Mouse (Mus musculus): ENCODE measurements around the gene Enkd1.

The Enkd1 gene

GRCm38 (mm10) chr8:105707498-105708403 is at the start of gene Enkd1, which contains the start of gene 4933405L10Rik:
Gene Enkd1, minus strand, starts transcription at chr8:105708210.
Gene 4933405L10Rik, plus strand, starts transcription at chr8:105707655.
- DNase-seq (ENCODE audit: low spot score): peak; percentile 90

- DNase-seq (ENCODE audit: low spot score): no peak
Observed at GRCm38 (mm10) chr8:105754688-105755087, 46.7 kb upstream of the Enkd1 start.

- no peak for DNase-seq (ENCODE audit: low spot score)
Observed at GRCm38 (mm10) chr8:105753916-105754315, 45.9 kb upstream of the Enkd1 start.

- DNase-seq (ENCODE audit: low spot score): peak; percentile 60
Observed at GRCm38 (mm10) chr8:105750606-105751005, 42.6 kb upstream of the Enkd1 start.

- no peak for DNase-seq (ENCODE audit: low spot score)
Observed at GRCm38 (mm10) chr8:105743301-105743700, 35.3 kb upstream of the Enkd1 start.

GRCm38 (mm10) chr8:105739216-105739615 is 31.2 kb upstream of the Enkd1 start:
- no peak for DNase-seq (ENCODE audit: low spot score)

- DNase-seq (ENCODE audit: low spot score): no peak
Observed at GRCm38 (mm10) chr8:105732186-105732585, 24.2 kb upstream of the Enkd1 start.

- no peak for DNase-seq (ENCODE audit: low spot score)
Observed at GRCm38 (mm10) chr8:105727397-105728124, 19.6 kb upstream of the Enkd1 start.

- no peak for DNase-seq (ENCODE audit: low spot score)
Observed at GRCm38 (mm10) chr8:105725726-105726125, 17.7 kb upstream of the Enkd1 start.

GRCm38 (mm10) chr8:105722861-105723260 is 14.9 kb upstream of the Enkd1 start:
- no peak for DNase-seq (ENCODE audit: low spot score)

- DNase-seq (ENCODE audit: low spot score): no peak
Observed at GRCm38 (mm10) chr8:105719637-105720036, 11.6 kb upstream of the Enkd1 start.

GRCm38 (mm10) chr8:105716302-105716945 is 8.4 kb upstream of the Enkd1 start:
- no peak for DNase-seq (ENCODE audit: low spot score)

- no peak for DNase-seq (ENCODE audit: low spot score)
Observed at GRCm38 (mm10) chr8:105715042-105715441, 7.0 kb upstream of the Enkd1 start.

GRCm38 (mm10) chr8:105714139-105714538 is 6.1 kb upstream of the Enkd1 start:
- DNase-seq (ENCODE audit: low spot score): peak; percentile 81

- DNase-seq (ENCODE audit: low spot score): no peak
Observed at GRCm38 (mm10) chr8:105712286-105712685, 4.3 kb upstream of the Enkd1 start.

GRCm38 (mm10) chr8:105709317-105709716 is 1.3 kb upstream of the Enkd1 start:
- no peak for DNase-seq (ENCODE audit: low spot score)

GRCm38 (mm10) chr8:105708675-105709074 is 665 bp upstream of the Enkd1 start:
- no peak for DNase-seq (ENCODE audit: low spot score)

- DNase-seq (ENCODE audit: low spot score): no peak
Observed at GRCm38 (mm10) chr8:105706426-105706825, 1.6 kb downstream of the Enkd1 start.

- DNase-seq (ENCODE audit: low spot score): no peak
Observed at GRCm38 (mm10) chr8:105704955-105705354, 3.1 kb downstream of the Enkd1 start.

- DNase-seq (ENCODE audit: low spot score): no peak
Observed at GRCm38 (mm10) chr8:105704146-105704812, 3.7 kb downstream of the Enkd1 start.

- DNase-seq (ENCODE audit: low spot score): no peak
Observed at GRCm38 (mm10) chr8:105702731-105703415, 5.1 kb downstream of the Enkd1 start.
